Mouse (Mus musculus): Measurements from ENCODE around the gene Fhdc1.

Fhdc1 gene

GRCm38 (mm10) chr3:84432797-84433445 lies 47.3 kb downstream of the Fhdc1 start:
- DNase-seq (ENCODE audit: low spot score) = no peak

GRCm38 (mm10) chr3:84431257-84431656 lies 49.0 kb downstream of the Fhdc1 start:
- DNase-seq (ENCODE audit: low spot score) = peak; percentile 56

GRCm38 (mm10) chr3:84430152-84430551 lies 50.1 kb downstream of the Fhdc1 start:
- no peak for DNase-seq (ENCODE audit: low spot score)

- peak; percentile 80 for DNase-seq (ENCODE audit: low spot score)
Measured at GRCm38 (mm10) chr3:84428994-84429725, 51.1 kb downstream of the Fhdc1 start.

- no peak for DNase-seq (ENCODE audit: low spot score)
Measured at GRCm38 (mm10) chr3:84427779-84428178, 52.5 kb downstream of the Fhdc1 start.

GRCm38 (mm10) chr3:84422340-84422739 lies 57.9 kb downstream of the Fhdc1 start:
- no peak for DNase-seq (ENCODE audit: low spot score)

GRCm38 (mm10) chr3:84413868-84414267 lies 66.4 kb downstream of the Fhdc1 start:
- no peak for DNase-seq (ENCODE audit: low spot score)

GRCm38 (mm10) chr3:84412920-84413319 lies 67.3 kb downstream of the Fhdc1 start:
- no peak for DNase-seq (ENCODE audit: low spot score)

- no peak for DNase-seq (ENCODE audit: low spot score)
Measured at GRCm38 (mm10) chr3:84409474-84409862, 70.8 kb downstream of the Fhdc1 start.

GRCm38 (mm10) chr3:84408756-84409473 lies 71.3 kb downstream of the Fhdc1 start:
- DNase-seq (ENCODE audit: low spot score) = no peak

- no peak for DNase-seq (ENCODE audit: low spot score)
Measured at GRCm38 (mm10) chr3:84405523-84405922, 74.7 kb downstream of the Fhdc1 start.

- DNase-seq (ENCODE audit: low spot score) = no peak
Measured at GRCm38 (mm10) chr3:84403389-84403788, 76.8 kb downstream of the Fhdc1 start.

GRCm38 (mm10) chr3:84402716-84403115 lies 77.5 kb downstream of the Fhdc1 start:
- no peak for DNase-seq (ENCODE audit: low spot score)

- no peak for DNase-seq (ENCODE audit: low spot score)
Measured at GRCm38 (mm10) chr3:84397976-84398375, 82.3 kb downstream of the Fhdc1 start.

- no peak for DNase-seq (ENCODE audit: low spot score)
Measured at GRCm38 (mm10) chr3:84396240-84396639, 84.0 kb downstream of the Fhdc1 start.

GRCm38 (mm10) chr3:84395840-84396239 lies 84.4 kb downstream of the Fhdc1 start:
- DNase-seq (ENCODE audit: low spot score) = no peak

- DNase-seq (ENCODE audit: low spot score) = no peak
Measured at GRCm38 (mm10) chr3:84394841-84395447, 85.3 kb downstream of the Fhdc1 start.
